Mouse (Mus musculus): Measurements from ENCODE around the gene Pde9a. TPM values are rescaled to one million over a fixed set of nuclear protein-coding genes. Genes with fewer than 3 reads are reported as not detected.

Pde9a gene
- total RNA-seq, 2 experiments from 2014 or later = 24.4 to 27.2 TPM

Other genes with a start within 250 kb of the Pde9a start
- not detected for gene Tff2, start 241.9 kb upstream of the Pde9a start, total RNA-seq (2021)
- gene Tff1, start 220.9 kb upstream of the Pde9a start, total RNA-seq (2021) = not detected
- under 1 TPM in 1 of 2 experiments, not detected in 1; 0.13 TPM for gene Tmprss3, start 187.2 kb upstream of the Pde9a start, total RNA-seq (2021)
- gene Ubash3a, start 178.3 kb upstream of the Pde9a start, total RNA-seq (2021) = not detected
- 10 to 100 TPM; 13.6 to 17.6 TPM for gene Rsph1, start 108.8 kb upstream of the Pde9a start, total RNA-seq (2021)
- gene Slc37a1, start 99.4 kb upstream of the Pde9a start, total RNA-seq (2021) = 1 to 10 TPM; 4.7 to 6.6 TPM
- 10 to 100 TPM; 26.5 to 28.0 TPM for gene Wdr4, start 133.8 kb downstream of the Pde9a start, total RNA-seq (2021)
- gene Ndufv3, start 133.9 kb downstream of the Pde9a start, total RNA-seq (2021) = 100 to 1,000 TPM; 311 to 320 TPM
- 10 to 100 TPM; 12.4 to 14.4 TPM for gene Pknox1, start 178.5 kb downstream of the Pde9a start, total RNA-seq (2021)

All from left cerebral cortex, postnatal 14 days (tissue).